Mouse (Mus musculus): ENCODE results near the gene Spata31d1d.
"Not testable (repeated sequence)": the region's sequence is repeated elsewhere in the genome, so short reads cannot be mapped to it uniquely, and the experiment has no call there.

Spata31d1d gene

DNA sequence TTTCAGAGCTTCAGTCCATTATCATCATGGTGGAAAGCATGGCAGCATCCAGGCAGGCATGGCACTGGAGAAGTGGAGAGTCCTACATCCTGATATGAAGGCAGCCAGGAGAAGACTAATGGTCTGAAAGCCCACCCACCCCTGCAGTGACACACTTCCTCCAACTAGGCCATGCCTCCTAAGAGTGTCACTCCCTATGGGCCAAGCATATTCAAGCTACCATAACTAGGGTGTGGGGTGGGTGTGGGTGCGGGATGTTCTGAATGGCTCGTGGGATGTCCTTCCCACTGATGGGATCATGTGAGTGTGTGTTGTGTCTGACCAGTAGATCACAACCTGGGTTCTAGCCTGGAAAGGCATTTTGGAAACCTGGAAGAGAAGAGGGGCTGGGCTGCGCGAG is 2.4 kb upstream of the Spata31d1d start:
- no peak for DNase-seq (ENCODE audit: low spot score)

GRCm38 (mm10) chr13:59728378-59729093 is 3.0 kb downstream of the Spata31d1d start:
- peak; percentile 70 for DNase-seq (ENCODE audit: low spot score)

DNA sequence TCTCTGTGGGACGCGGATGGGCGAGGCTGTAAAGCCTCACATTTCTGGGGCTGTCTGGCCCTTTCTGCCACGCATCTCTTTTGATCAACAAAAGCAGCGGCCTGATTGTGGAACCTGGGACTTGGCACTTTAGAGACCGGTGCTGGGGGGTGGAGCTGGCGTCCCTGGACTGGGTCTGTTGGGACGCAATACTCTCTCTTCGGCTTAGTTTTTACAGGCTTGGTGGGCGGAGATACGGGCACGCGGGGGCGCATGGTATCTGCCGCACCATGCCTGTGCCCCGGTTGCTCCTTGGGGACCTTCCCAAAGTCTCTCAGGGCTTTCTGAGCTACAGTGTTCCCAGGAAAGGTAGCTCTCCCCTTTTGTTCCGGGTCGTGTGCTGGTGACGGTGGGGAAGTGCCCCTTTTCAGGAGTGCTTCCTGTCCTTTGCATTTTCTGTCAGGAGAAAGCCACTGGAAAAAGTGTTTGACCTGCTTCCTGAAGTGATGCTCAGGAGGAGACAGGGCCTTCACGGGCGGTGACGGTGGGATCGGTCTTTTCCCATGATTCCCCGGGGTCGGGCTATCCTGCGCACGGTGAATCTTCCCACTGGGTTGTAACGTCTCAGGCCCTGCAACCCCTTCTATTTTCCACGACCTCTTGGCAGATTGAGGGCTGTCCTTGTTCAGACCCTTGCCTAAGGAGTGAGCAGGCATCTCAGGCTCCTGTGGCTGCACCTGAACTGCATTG is 5.2 kb downstream of the Spata31d1d start:
- DNase-seq (ENCODE audit: low spot score) = no peak

DNA sequence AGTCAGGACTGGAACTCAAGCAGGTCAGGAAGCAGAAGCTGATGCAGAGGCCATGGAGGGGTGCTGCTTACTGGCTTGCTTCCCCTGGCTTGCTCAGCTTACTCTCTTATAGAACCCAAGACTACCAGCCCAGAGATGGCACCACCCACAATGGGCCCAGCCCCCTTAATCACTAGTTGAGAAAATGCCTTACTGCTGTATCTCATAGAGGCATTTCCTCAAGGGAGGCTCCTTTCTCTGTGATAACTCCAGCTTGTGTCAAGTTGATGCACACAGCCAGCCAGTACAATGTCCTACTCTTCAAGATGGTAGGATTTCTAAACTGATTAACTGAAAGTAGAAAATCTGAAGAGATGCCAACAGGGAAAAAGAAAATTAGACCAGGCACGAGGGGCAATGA is 9.5 kb downstream of the Spata31d1d start:
- not testable (repeated sequence) for DNase-seq (ENCODE audit: low spot score)

DNA sequence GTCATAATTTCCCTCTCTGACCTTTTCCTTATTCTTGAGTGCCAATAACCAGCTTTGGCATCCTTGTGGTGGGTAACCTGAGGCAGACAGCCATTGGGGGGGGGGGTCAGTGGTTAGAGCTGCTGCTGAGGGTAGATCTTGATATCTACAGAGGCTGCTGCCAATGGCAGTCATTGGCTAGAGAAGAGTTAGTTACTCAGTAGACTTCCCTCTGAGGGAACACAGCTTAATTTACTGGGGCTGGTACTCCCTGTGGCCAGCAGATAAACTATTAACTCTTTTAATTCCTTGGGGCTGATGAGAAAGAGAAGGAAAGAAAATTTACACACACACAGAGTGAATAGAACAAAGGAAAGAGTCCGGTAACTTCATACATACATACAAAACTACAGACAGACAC is 12.1 kb downstream of the Spata31d1d start:
- DNase-seq (ENCODE audit: low spot score) = no peak

DNA sequence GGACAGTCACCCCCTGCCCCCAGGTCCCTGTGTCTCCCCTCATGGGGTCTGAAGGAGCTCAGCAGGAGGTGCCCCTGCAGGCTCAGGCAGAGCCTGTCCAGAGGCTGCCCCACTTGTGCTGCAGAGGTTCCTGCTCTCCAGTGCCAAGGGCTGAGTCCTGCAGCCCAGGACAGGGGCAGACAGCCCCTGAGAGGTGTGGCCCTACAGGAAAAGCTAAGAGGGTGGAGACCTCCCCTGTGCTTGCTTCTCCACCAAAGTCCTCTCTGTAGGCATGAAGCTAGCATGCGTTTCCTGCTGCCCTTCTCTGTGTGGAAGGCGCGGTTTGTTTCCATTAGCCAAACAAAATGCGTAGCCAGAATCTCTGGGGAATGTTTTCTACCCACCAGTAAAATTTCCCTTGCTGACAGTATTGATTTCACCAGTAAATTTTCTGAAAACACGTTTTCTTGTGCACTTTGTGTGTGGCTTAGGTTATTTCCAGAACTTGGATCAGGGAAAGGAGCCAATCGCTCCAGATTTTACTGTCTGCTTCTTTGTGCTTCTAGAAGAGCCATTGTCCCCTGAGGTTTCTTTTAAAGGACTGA is 12.6 kb downstream of the Spata31d1d start:
- not testable (repeated sequence) for DNase-seq (ENCODE audit: low spot score)

DNA sequence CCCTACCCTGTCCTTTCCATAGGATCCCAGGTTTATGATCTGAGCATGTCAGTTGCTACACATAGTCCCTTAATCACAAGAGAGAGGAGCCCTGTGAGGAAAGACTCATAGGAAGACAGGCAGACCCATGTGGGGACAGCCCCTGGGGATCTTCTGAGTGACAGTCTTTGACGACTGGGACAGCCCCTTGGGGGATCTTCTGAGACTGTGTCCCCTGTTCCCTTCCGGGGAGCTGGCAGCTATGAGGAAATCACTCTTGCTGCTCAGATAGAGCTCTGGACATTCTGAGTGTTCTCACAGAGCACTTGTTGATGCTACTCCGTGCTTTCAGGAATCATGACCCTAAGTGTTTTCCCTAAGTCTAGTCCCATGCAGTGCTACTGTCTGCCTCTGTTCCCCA is 17.8 kb downstream of the Spata31d1d start:
- DNase-seq (ENCODE audit: low spot score) = no peak

- DNase-seq (ENCODE audit: low spot score) = not testable (repeated sequence)
Observed at GRCm38 (mm10) chr13:59711984-59712383, 19.6 kb downstream of the Spata31d1d start, which contains the start of gene Spata31d1b. Gene Spata31d1b, plus strand, starts transcription at chr13:59712284.

- no peak for DNase-seq (ENCODE audit: low spot score)
Observed at GRCm38 (mm10) chr13:59710230-59710629, 21.3 kb downstream of the Spata31d1d start, which contains the start of gene Spata31d1a. Gene Spata31d1a, minus strand, starts transcription at chr13:59710330.

DNA sequence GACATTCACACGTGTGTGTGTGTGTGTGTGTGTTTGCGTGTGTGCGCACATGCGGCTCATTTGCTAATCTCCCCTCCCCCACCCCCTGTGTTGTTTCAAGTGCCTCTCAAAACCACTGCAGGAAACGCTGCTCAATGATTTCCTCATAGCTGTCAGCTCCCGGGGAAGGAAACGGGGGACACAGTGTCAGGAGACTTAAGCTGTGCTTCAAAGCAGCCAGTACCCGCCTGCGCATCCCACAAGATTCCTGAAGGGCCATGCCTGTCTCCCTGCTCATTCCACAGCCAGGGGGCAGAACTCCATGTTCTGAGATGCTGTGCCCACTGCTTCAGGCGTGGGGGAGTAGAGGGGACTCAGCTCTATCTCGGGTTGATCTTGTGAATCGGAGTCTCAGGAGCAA is 27.0 kb downstream of the Spata31d1d start:
- no peak for DNase-seq (ENCODE audit: low spot score)

GRCm38 (mm10) chr13:59703514-59703913 is 28.0 kb downstream of the Spata31d1d start:
- DNase-seq (ENCODE audit: low spot score) = no peak

GRCm38 (mm10) chr13:59700137-59700536 is 31.4 kb downstream of the Spata31d1d start:
- not testable (repeated sequence) for DNase-seq (ENCODE audit: low spot score)

DNA sequence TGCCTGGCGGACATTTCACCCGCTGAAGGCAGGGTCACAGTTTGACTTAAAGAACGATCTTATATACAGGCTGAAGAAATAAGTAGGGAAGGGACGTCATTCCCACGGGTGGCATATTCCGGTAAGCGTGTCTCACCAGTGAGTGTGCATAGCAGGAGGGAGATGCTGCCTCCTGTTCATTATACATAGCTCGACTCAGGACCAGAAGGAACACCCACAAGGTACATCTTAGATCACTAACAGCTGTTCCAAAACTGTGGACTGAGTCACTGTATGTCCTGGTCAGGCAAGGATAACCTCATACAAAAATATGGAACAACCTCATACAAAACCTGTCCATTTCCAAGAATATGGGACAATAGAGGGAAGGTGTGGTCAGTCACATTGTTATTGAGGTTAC is 32.4 kb downstream of the Spata31d1d start:
- DNase-seq (ENCODE audit: low spot score) = no peak

DNA sequence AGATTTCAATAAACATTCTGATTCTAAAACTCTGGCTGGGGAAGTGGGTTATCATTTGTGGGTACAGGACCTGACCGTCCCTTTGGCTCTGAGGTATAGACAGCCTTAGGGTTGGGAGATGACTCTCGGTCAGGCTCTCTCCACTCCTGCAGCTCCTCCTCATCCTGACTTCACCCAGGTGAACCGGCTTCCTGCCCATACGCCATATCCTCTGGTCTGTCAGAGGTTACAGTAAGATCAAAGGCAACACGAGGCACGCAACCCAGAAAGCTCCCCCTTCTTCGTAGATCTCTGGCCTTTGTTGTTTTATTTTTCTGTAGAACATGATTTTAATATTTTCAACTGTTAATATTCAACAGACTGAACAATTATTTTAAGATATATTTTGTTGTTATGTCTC is 35.8 kb downstream of the Spata31d1d start:
- no peak for DNase-seq (ENCODE audit: low spot score)

DNA sequence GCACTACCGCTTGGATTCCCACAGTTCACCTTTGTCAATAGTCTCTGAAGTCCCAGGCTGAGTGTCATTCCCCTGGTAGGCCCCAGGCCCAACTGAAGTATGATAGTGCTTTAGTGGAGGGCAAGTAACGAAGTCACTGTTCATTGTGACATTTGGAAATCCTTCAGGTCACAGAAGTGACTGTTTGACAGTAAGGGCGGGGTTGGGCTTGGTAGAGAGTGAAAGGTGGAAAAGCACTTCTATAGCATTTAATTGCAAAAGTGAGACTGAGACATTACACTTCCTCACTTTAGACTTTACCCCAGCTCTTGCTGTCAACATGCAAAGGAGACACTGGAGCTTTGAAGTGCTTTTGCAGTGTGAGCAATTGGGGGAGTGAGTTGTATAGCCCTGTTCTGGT is 37.5 kb downstream of the Spata31d1d start, which contains the start of gene 4921517D22Rik:
Gene 4921517D22Rik, minus strand, starts transcription at position 101 of the 400 bp plus-strand sequence.
- no peak for DNase-seq (ENCODE audit: low spot score)

DNA sequence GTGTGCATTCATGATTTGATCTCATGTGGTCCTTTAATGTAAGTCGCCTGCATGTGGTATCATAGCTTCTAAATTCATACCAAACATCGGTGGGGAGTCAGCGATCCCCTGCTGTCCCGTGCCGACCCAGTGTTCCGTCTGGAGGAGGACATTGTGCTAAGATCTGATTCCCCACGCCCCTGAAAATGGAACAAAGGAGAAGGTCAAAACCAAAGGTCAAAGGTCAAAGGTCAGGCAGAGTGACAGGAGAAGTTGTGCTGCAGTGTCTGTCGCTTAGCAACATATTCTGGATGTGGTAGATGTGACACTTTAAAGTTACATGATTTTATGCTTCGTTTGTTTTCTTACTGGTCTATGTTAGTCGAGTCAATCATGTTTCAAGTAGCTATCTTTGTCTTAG is 40.1 kb downstream of the Spata31d1d start:
- no peak for DNase-seq (ENCODE audit: low spot score)

GRCm38 (mm10) chr13:59690576-59690975 is 41.0 kb downstream of the Spata31d1d start:
- DNase-seq (ENCODE audit: low spot score) = no peak

DNA sequence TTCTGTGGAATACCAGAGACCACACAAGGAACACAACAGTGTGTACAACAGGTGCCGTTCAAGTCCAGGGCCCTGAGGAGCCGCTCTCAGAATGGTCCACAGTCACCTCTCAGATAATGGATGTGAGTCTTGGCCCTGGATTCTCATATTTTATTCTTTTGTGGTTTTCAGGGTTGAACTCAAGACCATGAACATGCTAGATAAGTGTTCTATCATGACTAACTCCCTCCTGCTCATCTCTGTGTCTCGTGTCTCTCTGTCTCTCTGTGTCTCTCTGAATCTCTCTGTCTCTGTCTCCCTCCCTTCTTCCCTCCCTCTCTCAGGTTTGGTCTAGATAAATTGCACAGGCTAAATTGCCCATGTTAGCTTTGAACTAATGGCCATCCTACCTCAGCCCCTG is 41.7 kb downstream of the Spata31d1d start:
- no peak for DNase-seq (ENCODE audit: low spot score)

DNA sequence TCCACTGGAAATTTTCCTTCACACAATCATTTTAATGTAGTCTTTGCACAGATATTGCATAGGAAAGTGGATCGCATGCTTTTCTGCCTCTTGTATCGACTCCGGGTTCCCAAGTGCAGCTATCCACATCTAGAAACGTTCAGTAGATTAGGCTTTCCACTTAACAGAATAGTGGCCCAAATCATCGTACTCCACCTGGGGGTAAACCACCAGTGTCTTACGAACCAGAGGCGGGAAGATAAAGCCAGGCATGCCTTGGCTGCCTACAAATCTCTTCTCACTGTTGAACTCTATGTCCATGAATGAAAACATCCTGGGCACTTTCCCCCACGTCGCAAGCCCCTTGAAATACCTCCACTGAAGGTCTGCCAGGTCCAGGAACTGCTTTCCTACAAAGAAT is 42.2 kb downstream of the Spata31d1d start:
- DNase-seq (ENCODE audit: low spot score) = no peak

DNA sequence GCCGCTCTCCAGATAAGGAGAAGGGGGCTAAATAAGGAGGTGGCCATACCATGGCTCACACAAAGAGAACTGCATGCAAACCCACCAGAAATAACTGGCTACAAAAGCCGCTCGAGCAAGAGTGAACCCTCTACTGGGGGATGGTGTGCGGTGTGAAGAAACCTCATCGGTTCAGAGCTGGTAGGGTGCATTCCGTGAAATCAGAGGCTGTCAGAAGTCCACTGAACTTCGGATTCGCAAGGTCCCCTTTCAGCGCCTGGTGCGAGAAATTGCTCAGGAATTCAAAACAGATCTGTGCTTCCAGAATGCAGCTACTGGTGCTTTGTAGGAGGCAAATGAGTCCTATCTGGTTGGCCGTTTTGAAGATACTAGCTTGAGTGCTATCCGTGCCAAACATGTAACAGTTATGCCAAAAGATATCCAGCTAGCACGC is 43.2 kb downstream of the Spata31d1d start:
- no peak for DNase-seq (ENCODE audit: low spot score)

DNA sequence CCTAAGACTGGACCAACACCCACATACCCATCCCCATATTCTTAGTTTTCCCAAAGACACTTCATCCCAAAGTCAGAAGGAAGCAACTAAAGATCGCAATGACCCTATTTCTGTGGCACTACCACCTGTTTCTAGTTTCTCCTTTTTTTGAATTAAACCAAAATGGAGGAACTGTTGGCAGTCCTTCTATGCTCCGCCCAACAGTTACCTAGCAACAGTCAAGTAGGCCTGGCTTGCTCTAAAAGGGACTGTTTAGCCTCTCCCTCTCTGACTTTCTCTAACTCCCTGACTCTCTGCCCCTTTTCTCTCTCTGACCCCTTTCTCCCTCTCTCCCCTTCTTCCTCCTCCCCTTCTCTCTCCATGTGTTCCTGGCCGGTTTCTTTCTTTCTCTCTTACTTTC is 46.3 kb downstream of the Spata31d1d start:
- DNase-seq (ENCODE audit: low spot score) = no peak

- DNase-seq (ENCODE audit: low spot score) = no peak
Observed at GRCm38 (mm10) chr13:59682629-59683028, 48.9 kb downstream of the Spata31d1d start.

DNA sequence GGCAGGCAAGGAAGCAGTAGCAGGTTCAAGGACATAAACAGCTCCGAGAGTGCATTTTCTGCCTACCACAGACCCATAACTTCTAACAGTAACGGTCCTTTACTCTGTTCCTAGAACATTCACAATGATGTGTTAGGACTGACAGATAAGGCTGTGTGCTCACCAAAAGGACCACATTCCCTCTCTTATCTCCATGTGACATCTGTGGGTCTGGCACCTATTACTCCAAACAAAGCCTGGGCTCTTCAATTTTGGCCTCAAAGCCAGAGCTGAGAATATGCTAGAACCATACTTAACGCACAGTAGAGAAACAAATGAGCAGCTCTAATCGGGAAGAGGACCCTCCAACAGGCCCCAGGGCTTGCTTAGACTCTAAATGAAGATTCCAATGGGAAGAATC is 51.6 kb downstream of the Spata31d1d start:
- no peak for DNase-seq (ENCODE audit: low spot score)
